Mouse (Mus musculus): ENCODE results near the gene H2al1c. TPM values are rescaled to one million over a fixed set of nuclear protein-coding genes. Genes with fewer than 3 reads are reported as not detected.

H2al1c gene
- polyA plus RNA-seq (2012; rRNA removed; ENCODE audit: low replicate concordance), result not detected in 2 replicates

DNA sequence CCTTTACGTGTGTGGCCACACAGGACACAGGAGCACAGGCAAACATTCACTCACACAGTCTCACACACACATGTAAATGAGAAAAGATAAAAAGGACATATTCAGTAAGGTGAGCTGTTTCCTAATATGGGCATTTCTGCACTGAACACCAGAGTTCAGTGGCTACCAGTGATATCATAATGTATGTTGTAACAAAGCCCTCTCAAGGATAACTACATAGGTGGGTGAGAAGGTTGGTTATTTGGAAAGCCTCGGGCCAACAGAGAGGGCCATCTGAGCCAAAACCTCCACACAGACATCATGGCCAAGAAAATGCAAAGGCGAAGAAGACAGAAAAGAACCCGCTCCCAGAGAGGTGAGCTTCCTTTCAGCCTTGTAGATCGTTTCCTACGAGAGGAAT, at the start of gene H2al1c:
TSS of gene H2al1c (plus strand) at position 301 of the 400 bp plus-strand sequence.

DNA sequence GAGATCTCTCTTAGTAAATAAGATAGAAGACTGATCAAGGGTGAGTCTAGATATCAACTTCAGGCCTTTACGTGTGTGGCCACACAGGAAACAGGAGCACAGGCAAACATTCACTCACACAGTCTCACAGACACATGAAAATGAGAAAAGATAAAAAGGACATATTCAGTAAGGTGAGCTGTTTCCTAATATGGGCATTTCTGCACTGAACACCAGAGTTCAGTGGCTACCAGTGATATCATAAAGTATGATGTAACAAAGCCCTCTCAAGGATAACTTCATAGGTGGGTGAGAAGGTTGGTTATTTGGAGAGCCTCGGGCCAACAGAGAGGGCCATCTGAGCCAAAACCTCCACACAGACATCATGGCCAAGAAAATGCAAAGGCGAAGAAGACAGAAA, 6.5 kb upstream of the H2al1c start, which contains the start of gene H2al1a:
TSS of gene H2al1a (plus strand) at position 301 of the 400 bp plus-strand sequence.

DNA sequence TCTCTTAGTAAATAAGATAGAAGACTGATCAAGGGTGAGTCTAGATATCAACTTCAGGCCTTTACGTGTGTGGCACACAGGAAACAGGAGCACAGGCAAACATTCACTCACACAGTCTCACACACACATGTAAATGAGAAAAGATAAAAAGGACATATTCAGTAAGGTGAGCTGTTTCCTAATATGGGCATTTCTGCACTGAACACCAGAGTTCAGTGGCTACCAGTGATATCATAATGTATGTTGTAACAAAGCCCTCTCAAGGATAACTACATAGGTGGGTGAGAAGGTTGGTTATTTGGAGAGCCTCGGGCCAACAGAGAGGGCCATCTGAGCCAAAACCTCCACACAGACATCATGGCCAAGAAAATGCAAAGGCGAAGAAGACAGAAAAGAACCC, 3.3 kb upstream of the H2al1c start, which contains the start of gene H2al1b:
TSS of gene H2al1b (plus strand) at position 301 of the 400 bp plus-strand sequence.

DNA sequence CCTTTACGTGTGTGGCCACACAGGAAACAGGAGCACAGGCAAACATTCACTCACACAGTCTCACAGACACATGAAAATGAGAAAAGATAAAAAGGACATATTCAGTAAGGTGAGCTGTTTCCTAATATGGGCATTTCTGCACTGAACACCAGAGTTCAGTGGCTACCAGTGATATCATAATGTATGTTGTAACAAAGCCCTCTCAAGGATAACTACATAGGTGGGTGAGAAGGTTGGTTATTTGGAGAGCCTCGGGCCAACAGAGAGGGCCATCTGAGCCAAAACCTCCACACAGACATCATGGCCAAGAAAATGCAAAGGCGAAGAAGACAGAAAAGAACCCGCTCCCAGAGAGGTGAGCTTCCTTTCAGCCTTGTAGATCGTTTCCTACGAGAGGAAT, 3.1 kb downstream of the H2al1c start, which contains the start of gene H2al1d:
TSS of gene H2al1d (plus strand) at position 301 of the 400 bp plus-strand sequence.

DNA sequence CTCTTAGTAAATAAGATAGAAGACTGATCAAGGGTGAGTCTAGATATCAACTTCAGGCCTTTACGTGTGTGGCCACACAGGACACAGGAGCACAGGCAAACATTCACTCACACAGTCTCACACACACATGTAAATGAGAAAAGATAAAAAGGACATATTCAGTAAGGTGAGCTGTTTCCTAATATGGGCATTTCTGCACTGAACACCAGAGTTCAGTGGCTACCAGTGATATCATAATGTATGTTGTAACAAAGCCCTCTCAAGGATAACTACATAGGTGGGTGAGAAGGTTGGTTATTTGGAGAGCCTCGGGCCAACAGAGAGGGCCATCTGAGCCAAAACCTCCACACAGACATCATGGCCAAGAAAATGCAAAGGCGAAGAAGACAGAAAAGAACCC, 6.2 kb downstream of the H2al1c start, which contains the start of gene H2al1e:
TSS of gene H2al1e (plus strand) at position 301 of the 400 bp plus-strand sequence.

DNA sequence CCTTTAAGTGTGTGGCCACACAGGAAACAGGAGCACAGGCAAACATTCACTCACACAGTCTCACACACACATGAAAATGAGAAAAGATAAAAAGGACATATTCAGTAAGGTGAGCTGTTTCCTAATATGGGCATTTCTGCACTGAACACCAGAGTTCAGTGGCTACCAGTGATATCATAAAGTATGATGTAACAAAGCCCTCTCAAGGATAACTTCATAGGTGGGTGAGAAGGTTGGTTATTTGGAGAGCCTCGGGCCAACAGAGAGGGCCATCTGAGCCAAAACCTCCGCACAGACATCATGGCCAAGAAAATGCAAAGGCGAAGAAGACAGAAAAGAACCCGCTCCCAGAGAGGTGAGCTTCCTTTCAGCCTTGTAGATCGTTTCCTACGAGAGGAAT, 9.4 kb downstream of the H2al1c start, which contains the start of gene H2al1f:
TSS of gene H2al1f (plus strand) at position 301 of the 400 bp plus-strand sequence.

DNA sequence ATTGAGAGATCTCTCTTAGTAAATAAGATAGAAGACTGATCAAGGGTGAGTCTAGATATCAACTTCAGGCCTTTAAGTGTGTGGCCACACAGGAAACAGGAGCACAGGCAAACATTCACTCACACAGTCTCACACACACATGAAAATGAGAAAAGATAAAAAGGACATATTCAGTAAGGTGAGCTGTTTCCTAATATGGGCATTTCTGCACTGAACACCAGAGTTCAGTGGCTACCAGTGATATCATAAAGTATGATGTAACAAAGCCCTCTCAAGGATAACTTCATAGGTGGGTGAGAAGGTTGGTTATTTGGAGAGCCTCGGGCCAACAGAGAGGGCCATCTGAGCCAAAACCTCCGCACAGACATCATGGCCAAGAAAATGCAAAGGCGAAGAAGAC, 12.5 kb downstream of the H2al1c start, which contains the start of gene H2al1g:
TSS of gene H2al1g (plus strand) at position 301 of the 400 bp plus-strand sequence.

DNA sequence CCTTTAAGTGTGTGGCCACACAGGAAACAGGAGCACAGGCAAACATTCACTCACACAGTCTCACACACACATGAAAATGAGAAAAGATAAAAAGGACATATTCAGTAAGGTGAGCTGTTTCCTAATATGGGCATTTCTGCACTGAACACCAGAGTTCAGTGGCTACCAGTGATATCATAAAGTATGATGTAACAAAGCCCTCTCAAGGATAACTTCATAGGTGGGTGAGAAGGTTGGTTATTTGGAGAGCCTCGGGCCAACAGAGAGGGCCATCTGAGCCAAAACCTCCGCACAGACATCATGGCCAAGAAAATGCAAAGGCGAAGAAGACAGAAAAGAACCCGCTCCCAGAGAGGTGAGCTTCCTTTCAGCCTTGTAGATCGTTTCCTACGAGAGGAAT, 15.7 kb downstream of the H2al1c start, which contains the start of gene H2al1h:
TSS of gene H2al1h (plus strand) at position 301 of the 400 bp plus-strand sequence.

DNA sequence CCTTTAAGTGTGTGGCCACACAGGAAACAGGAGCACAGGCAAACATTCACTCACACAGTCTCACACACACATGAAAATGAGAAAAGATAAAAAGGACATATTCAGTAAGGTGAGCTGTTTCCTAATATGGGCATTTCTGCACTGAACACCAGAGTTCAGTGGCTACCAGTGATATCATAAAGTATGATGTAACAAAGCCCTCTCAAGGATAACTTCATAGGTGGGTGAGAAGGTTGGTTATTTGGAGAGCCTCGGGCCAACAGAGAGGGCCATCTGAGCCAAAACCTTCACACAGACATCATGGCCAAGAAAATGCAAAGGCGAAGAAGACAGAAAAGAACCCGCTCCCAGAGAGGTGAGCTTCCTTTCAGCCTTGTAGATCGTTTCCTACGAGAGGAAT, 18.9 kb downstream of the H2al1c start, which contains the start of gene H2al1i:
TSS of gene H2al1i (plus strand) at position 301 of the 400 bp plus-strand sequence.

DNA sequence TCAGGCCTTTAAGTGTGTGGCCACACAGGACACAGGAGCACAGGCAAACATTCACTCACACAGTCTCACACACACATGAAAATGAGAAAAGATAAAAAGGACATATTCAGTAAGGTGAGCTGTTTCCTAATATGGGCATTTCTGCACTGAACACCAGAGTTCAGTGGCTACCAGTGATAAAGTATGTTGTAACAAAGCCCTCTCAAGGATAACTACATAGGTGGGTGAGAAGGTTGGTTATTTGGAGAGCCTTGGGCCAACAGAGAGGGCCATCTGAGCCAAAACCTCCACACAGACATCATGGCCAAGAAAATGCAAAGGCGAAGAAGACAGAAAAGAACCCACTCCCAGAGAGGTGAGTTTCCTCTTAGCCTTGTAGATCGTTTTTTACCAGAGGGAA, 22.1 kb downstream of the H2al1c start, which contains the start of gene H2al1j:
TSS of gene H2al1j (plus strand) at position 301 of the 400 bp plus-strand sequence.

Other genes starting within 250 kb of the H2al1c start
- gene H2al1a, start 6.4 kb upstream of the H2al1c start, polyA plus RNA-seq (2012; rRNA removed; ENCODE audit: low replicate concordance), result not detected in 2 replicates
- gene H2al1b, start 3.2 kb upstream of the H2al1c start, polyA plus RNA-seq (2012; rRNA removed; ENCODE audit: low replicate concordance), result not detected in 2 replicates
- not detected in 2 replicates for gene H2al1d, start 3.2 kb downstream of the H2al1c start, polyA plus RNA-seq (2012; rRNA removed; ENCODE audit: low replicate concordance)
- not detected in 2 replicates for gene H2al1e, start 6.3 kb downstream of the H2al1c start, polyA plus RNA-seq (2012; rRNA removed; ENCODE audit: low replicate concordance)
- not detected in 2 replicates for gene H2al1f, start 9.5 kb downstream of the H2al1c start, polyA plus RNA-seq (2012; rRNA removed; ENCODE audit: low replicate concordance)
- not detected in 2 replicates for gene H2al1g, start 12.6 kb downstream of the H2al1c start, polyA plus RNA-seq (2012; rRNA removed; ENCODE audit: low replicate concordance)
- gene H2al1h, start 15.8 kb downstream of the H2al1c start, polyA plus RNA-seq (2012; rRNA removed; ENCODE audit: low replicate concordance), result not detected in 2 replicates
- gene H2al1i, start 19.0 kb downstream of the H2al1c start, polyA plus RNA-seq (2012; rRNA removed; ENCODE audit: low replicate concordance), result not detected in 2 replicates
- not detected in 2 replicates for gene H2al1j, start 22.2 kb downstream of the H2al1c start, polyA plus RNA-seq (2012; rRNA removed; ENCODE audit: low replicate concordance)

Data from subcutaneous adipose tissue, adult 2 months (tissue).